Mouse (Mus musculus): Measurements from ENCODE around the gene Slc27a1.

Slc27a1 gene

GRCm38 (mm10) chr8:71612141-71612540, 43.5 kb downstream of the Slc27a1 start:
- in situ Hi-C loops (cut with MboI, MseI): no loop called here

DNA sequence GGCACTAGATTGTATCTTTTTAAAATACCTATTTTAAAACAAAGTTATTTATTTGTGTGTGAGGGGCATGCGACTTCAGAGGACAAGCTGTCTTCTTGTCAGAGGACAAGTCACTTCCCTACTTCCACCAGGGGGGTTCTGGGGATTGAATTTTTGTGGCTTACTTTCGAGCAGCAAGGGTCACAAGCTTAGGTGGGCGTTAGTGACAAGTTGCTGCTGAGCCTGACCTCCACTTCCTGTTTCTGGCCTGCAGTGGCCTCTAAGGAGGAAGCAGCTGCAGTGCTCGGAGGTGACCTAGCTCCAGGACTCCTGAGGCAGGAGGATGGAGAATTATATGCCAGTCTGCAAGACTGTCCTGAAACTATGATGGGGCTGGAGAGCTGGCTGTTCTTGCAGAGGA, 44.7 kb downstream of the Slc27a1 start:
- in situ Hi-C loops (cut with MboI, MseI): no loop called here

- in situ Hi-C loops (cut with MboI, MseI): loop anchor here (5.0 kb wide), 1 partner anchor 98 kb away; no protein-coding TSS in a partner anchor
Observed at GRCm38 (mm10) chr8:71619786-71620185, 51.1 kb downstream of the Slc27a1 start.

DNA sequence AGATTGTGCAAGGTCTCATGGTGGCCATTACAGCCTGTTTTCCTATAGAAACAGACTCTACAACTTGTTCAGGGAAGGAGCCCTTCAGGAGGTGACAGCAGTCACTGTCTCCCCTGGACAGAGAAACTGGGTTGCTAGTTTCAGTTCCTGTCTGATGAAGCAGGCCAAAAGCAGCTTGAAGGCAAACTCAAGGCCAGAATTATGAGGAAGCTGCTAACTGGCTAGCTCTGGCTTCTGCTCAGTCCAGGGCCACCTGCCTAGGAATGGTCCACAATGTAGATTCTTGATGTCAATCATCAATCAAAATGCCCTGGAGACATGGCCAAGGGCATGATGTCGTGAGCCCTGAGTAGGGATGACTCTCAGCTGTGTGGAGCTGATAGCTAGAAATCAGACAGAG, 56.4 kb downstream of the Slc27a1 start:
- in situ Hi-C loops (cut with MboI, MseI): no loop called here

- in situ Hi-C loops (cut with MboI, MseI): no loop called here
Observed at GRCm38 (mm10) chr8:71626753-71627152, 58.1 kb downstream of the Slc27a1 start.

GRCm38 (mm10) chr8:71627265-71628099, 58.8 kb downstream of the Slc27a1 start:
- in situ Hi-C loops (cut with MboI, MseI): no loop called here

DNA sequence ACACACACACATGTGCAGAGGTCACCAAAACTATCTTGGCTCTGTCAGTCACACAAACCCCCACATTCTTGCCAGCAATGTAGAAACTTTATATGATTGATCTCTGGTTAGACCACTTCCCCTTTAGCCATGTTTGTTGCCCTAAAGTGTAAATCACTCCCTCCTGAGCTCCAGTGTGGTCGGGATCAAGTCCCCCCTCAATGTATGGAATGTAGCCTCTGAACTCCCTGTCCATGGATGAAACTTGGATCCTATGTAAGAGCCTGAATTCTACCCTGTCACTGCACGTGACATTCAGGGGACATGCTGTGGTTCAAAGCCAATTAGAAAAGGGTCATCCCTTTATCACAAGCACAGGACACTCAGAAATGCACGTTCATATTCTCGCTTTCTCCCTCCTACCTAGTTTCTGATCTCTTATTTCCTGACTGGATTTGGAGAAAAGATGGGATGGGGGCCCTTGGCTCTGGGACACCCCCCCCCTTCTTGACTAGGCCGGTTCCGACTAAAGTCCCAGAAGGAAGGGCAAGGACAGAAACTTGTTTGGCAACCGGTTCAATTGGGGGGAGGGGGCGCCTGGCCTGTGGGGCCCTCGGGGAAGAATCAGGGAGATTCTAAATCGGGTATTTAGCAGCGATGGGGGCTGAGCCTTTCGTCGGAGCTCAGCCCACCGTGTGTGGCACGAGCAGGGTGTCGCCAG, 59.9 kb downstream of the Slc27a1 start:
- in situ Hi-C loops (cut with MboI, MseI): no loop called here

DNA sequence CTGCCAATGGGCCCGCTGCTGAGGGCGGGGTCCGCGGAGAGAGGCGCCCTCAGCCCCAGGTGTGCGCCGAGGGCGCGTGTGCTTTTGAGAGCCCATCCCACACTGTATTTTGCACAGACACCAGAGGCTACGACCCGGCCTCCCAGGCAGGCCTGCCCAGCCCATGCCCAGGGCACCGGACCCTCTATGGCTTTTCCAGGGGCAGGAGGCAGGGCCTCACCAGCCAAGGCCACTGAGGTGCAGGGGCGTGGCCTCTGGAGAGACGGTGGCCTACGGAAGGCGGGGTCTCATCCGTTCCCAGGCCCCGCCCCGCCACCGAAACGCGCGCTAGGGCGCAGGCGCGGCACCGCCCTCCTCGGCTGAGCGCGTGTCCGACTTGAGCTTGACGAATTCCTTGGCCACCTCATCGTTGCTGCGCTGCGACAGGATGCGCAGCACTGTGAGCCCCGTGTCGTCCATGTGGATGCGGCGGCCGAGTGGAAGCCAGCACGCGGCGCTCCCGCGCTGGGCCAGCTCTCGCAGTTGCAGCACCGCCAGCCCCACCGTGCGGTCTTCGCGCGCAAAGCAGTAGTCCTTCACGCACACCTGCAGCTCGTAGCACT, 60.5 kb downstream of the Slc27a1 start:
- in situ Hi-C loops (cut with MboI, MseI): no loop called here

DNA sequence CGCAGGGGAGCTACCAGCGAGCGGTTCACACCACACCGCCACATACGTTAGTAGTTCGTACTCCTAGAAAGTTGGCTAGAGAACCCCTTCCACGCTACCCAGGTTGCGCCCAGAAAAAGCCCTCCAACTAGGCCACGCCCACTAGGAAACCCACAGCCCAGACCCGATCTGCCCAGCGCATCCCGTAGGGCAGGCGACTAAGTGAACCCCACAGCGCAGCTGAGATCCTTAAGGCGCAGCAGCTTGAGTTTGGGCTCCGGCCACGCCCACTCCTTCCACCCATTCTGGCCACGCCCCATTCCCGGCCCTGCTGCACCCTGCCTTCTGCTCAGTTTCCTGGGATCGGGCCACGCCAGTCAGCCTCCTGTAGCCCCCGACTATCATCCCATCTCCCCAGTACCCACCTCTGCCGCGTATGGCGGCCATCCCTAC, 61.1 kb downstream of the Slc27a1 start:
- in situ Hi-C loops (cut with MboI, MseI): loop anchor here (5.0 kb wide), 1 partner anchor 67 kb away; no protein-coding TSS in a partner anchor

DNA sequence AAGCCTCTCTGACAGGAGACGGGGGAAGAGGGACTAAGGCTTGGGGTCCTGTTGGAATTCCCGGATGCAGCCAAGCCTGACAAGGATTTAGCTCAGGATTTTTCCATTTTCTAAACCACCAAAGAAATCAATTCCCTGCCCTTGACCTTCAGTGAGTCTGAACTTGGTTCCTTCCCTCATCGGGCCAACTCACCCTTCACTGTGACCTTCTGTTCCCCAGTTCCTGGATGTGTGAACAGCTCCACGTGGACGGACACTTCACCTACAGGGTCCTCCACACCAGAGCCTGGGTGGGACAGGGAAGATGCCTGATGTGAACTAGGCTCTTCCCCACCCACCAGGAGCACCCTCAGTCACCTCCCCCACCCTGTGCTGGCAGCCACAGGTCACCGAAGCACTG, 62.1 kb downstream of the Slc27a1 start:
- in situ Hi-C loops (cut with MboI, MseI): loop anchor here (5.0 kb wide), 1 partner anchor 68 kb away; no protein-coding TSS in a partner anchor

GRCm38 (mm10) chr8:71631897-71632296, 63.2 kb downstream of the Slc27a1 start:
- in situ Hi-C loops (cut with MboI, MseI): loop anchor here (5.0 kb wide), 1 partner anchor 70 kb away; no protein-coding TSS in a partner anchor

GRCm38 (mm10) chr8:71633164-71633563, 64.5 kb downstream of the Slc27a1 start:
- in situ Hi-C loops (cut with MboI, MseI): loop anchor here (5.0 kb wide), 1 partner anchor 71 kb away; no protein-coding TSS in a partner anchor

DNA sequence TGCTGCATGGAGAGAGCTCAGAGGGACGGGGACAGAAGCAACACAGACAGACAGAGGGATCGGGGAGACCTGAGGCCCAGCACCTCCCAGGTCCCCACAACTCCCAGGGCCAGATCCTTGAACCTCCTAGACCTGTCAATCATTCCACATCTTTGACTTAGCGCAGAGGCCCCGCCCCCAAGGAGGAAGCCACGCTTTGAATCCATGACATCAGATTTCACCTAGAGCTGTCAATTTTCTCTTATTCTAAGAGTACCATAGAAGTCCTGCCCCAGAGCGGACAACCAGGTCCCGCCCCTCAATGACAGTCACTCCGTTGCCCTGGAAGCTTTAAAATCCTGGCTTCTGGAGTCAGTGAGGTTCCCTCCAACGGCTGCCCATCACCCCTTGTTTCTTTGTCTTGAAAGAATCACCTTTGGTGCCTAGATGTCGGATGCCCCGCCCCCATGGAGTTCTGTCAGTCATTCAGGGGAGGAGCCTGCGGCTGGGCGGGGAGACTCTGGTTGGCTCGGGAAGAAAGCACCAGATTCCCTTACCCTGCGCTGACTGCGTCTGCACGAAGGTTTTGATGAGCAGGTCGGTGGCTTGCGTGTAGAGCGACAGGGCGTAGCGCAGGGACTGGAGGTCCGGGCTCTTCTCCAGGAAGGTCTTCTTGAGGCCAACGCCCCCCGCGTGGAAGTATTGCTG, 65.4 kb downstream of the Slc27a1 start:
- in situ Hi-C loops (cut with MboI, MseI): loop anchor here (5.0 kb wide), 1 partner anchor 72 kb away; no protein-coding TSS in a partner anchor

Measured in T-helper 2 cell (primary cell).